Mouse (Mus musculus): Measurements from ENCODE around the gene Fam8a1. TPM values are rescaled to one million over a fixed set of nuclear protein-coding genes. Genes with fewer than 3 reads are reported as not detected.

The Fam8a1 gene
- total and polyA plus RNA-seq, 3 experiments = 6.9 to 9.9 (median 9.9) TPM

- H3K4me2 ChIP-seq (ENCODE audit: insufficient read depth, low read depth, poor library complexity, severe bottlenecking) = no peak overlapping the region
- in situ Hi-C loops (cut with MboI; ENCODE audit: low pct_ligation_motif_present, low pct_unique_long_range_greater_than_20kb, low sequenced_read_pairs) = no loop called here
- no peaks in the 10 kb centered on the region for H3K36me3 ChIP-seq (replicated peaks in 1 of 2; ENCODE audit: control insufficient read depth in 1 of 2, insufficient read depth in 1 of 2, low read length in 1 of 2)
- peaks cover 4% of the 10 kb centered on the region in 2 experiments; a peak in 2 of 4 replicates for H3K4me1 ChIP-seq (ENCODE audit: control insufficient read depth in 1 of 2, insufficient read depth in 2 of 2)
- no peak overlapping the region for H3K4me3 ChIP-seq (replicated peaks in 1 of 3; ENCODE audit: low read depth in 2 of 3, low read length in 2 of 3, poor library complexity in 1 of 3)
- H3K27ac ChIP-seq (ENCODE audit: insufficient read depth, low read depth) = no peak overlapping the region
- TF ChIP-seq IRF4 (IDR thresholded peaks at IDR 0.05; ENCODE audit: low read depth, low read length) = no peak
- no peaks in the 10 kb centered on the region for H3K27me3 ChIP-seq (replicated peaks)
- dilution Hi-C loops (cut with MboI; ENCODE audit: extremely low pct_ligation_motif_present, extremely low pct_unique_long_range_greater_than_20kb, low sequenced_read_pairs) = no loop called here
- no peak overlapping the region for H3K9ac ChIP-seq (ENCODE audit: insufficient read depth, low read depth)
- H3K79me2 ChIP-seq (replicated peaks; ENCODE audit: control insufficient read depth, extremely low read depth, insufficient read depth, poor library complexity, severe bottlenecking) = no peaks in the 10 kb centered on the region
- peaks cover 6% of the 10 kb centered on the region for H3K9me3 ChIP-seq (replicated peaks; ENCODE audit: low read length)
- no peak for DNase-seq (ENCODE audit: extremely low read depth)
These were observed 23.8 kb upstream of the Fam8a1 start for GRCm38 (mm10) chr13:46645476-46645875.

GRCm38 (mm10) chr13:46651853-46652252 lies 17.5 kb upstream of the Fam8a1 start:
- dilution Hi-C loops (cut with MboI; ENCODE audit: extremely low pct_ligation_motif_present, extremely low pct_unique_long_range_greater_than_20kb, low sequenced_read_pairs) (no loop called here), in situ Hi-C loops (cut with MboI; ENCODE audit: low pct_ligation_motif_present, low pct_unique_long_range_greater_than_20kb, low sequenced_read_pairs) (loop anchor here (25.0 kb wide), 1 partner anchor 1115 kb away; no protein-coding TSS in a partner anchor)
- Histone ChIP-seq H3K36me3 (replicated peaks in 1 of 2; ENCODE audit: control insufficient read depth in 1 of 2, insufficient read depth in 1 of 2, low read length in 1 of 2) (no peaks in the 10 kb centered on the region), H3K4me1 (ENCODE audit: control insufficient read depth in 1 of 2, insufficient read depth in 2 of 2) (no peaks in the 10 kb centered on the region), H3K27me3 (replicated peaks) (no peaks in the 10 kb centered on the region), H3K9ac (ENCODE audit: insufficient read depth, low read depth) (no peak overlapping the region), H3K4me2 (ENCODE audit: insufficient read depth, low read depth, poor library complexity, severe bottlenecking) (no peak overlapping the region), H3K9me3 (replicated peaks; ENCODE audit: low read length) (peaks cover 7% of the 10 kb centered on the region), H3K4me3 (replicated peaks in 1 of 3; ENCODE audit: low read depth in 2 of 3, low read length in 2 of 3, poor library complexity in 1 of 3) (no peak overlapping the region), H3K27ac (ENCODE audit: insufficient read depth, low read depth) (no peak overlapping the region), H3K79me2 (replicated peaks; ENCODE audit: control insufficient read depth, extremely low read depth, insufficient read depth, poor library complexity, severe bottlenecking) (no peaks in the 10 kb centered on the region)
- DNase-seq (ENCODE audit: extremely low read depth) = no peak
- no peak for TF ChIP-seq ZMIZ1 (IDR thresholded peaks at IDR 0.05; ENCODE audit: low read depth, low read length)
- no peak for TF ChIP-seq MAX (IDR thresholded peaks at IDR 0.05; ENCODE audit: low read length)
- TF ChIP-seq GABPA (IDR thresholded peaks at IDR 0.05; ENCODE audit: insufficient replicate concordance, low read depth, low read length) = no peak
- TF ChIP-seq JUND (conservative IDR thresholded peaks at IDR 0.05; ENCODE audit: low read depth, low read length) = no peak
- no peak for TF ChIP-seq ZKSCAN1 (IDR thresholded peaks at IDR 0.05; ENCODE audit: borderline replicate concordance, low read depth, low read length)
- TF ChIP-seq NRF1 (IDR thresholded peaks at IDR 0.05; ENCODE audit: low read depth, low read length) = no peak
- TF ChIP-seq CHD2 (IDR thresholded peaks at IDR 0.05; ENCODE audit: low read length) = no peak
- no peak for TF ChIP-seq MYC (IDR thresholded peaks at IDR 0.05; ENCODE audit: low read depth, low read length)
- no peak for TF ChIP-seq MAZ (IDR thresholded peaks at IDR 0.05; ENCODE audit: low read depth, low read length)
- TF ChIP-seq POLR2A (IDR thresholded peaks at IDR 0.05; ENCODE audit: low read depth, low read length) = no peak

- no peak overlapping the region for H3K27ac ChIP-seq (ENCODE audit: insufficient read depth, low read depth)
- in situ Hi-C loops (cut with MboI; ENCODE audit: low pct_ligation_motif_present, low pct_unique_long_range_greater_than_20kb, low sequenced_read_pairs) = loop anchor here (25.0 kb wide), 1 partner anchor 1115 kb away; no protein-coding TSS in a partner anchor
- H3K4me2 ChIP-seq (ENCODE audit: insufficient read depth, low read depth, poor library complexity, severe bottlenecking) = no peak overlapping the region
- no peaks in the 10 kb centered on the region for H3K79me2 ChIP-seq (replicated peaks; ENCODE audit: control insufficient read depth, extremely low read depth, insufficient read depth, poor library complexity, severe bottlenecking)
- no peaks in the 10 kb centered on the region for H3K4me1 ChIP-seq (ENCODE audit: control insufficient read depth in 1 of 2, insufficient read depth in 2 of 2)
- H3K9me3 ChIP-seq (replicated peaks; ENCODE audit: low read length) = peaks cover 7% of the 10 kb centered on the region
- no peak overlapping the region for H3K9ac ChIP-seq (ENCODE audit: insufficient read depth, low read depth)
- H3K4me3 ChIP-seq (replicated peaks in 1 of 3; ENCODE audit: low read depth in 2 of 3, low read length in 2 of 3, poor library complexity in 1 of 3) = no peak overlapping the region
- no peaks in the 10 kb centered on the region for H3K36me3 ChIP-seq (replicated peaks in 1 of 2; ENCODE audit: control insufficient read depth in 1 of 2, insufficient read depth in 1 of 2, low read length in 1 of 2)
- dilution Hi-C loops (cut with MboI; ENCODE audit: extremely low pct_ligation_motif_present, extremely low pct_unique_long_range_greater_than_20kb, low sequenced_read_pairs) = no loop called here
- TF ChIP-seq ZMIZ1 (IDR thresholded peaks at IDR 0.05; ENCODE audit: low read depth, low read length) (no peak), JUND (conservative IDR thresholded peaks at IDR 0.05; ENCODE audit: low read depth, low read length) (no peak), ELF1 (IDR thresholded peaks at IDR 0.05; ENCODE audit: low read depth, low read length) (no peak), BHLHE40 (IDR thresholded peaks at IDR 0.05; ENCODE audit: low read depth, low read length) (no peak), USF1 (IDR thresholded peaks at IDR 0.05; ENCODE audit: low read depth, low read length) (no peak), MXI1 (IDR thresholded peaks at IDR 0.05; ENCODE audit: low read depth, low read length) (no peak), GABPA (IDR thresholded peaks at IDR 0.05; ENCODE audit: insufficient replicate concordance, low read depth, low read length) (no peak), MEF2A (IDR thresholded peaks at IDR 0.05; ENCODE audit: borderline replicate concordance, low read depth, low read length) (no peak), CTCF (conservative IDR thresholded peaks at IDR 0.05 in 1 of 2, IDR thresholded peaks at IDR 0.05 in 1 of 2; ENCODE audit: low read depth in 2 of 2, low read length in 2 of 2) (no peak), ZNF384 (IDR thresholded peaks at IDR 0.05; ENCODE audit: low read depth, low read length) (no peak), MYC (IDR thresholded peaks at IDR 0.05; ENCODE audit: low read depth, low read length) (no peak), MAZ (IDR thresholded peaks at IDR 0.05; ENCODE audit: low read depth, low read length) (no peak), ZC3H11A (IDR thresholded peaks at IDR 0.05; ENCODE audit: low read depth, low read length) (no peak), ZKSCAN1 (IDR thresholded peaks at IDR 0.05; ENCODE audit: borderline replicate concordance, low read depth, low read length) (no peak), SMC3 (IDR thresholded peaks at IDR 0.05; ENCODE audit: low read depth, low read length) (no peak), JUN (IDR thresholded peaks at IDR 0.05; ENCODE audit: insufficient read depth, low read depth, low read length) (no peak)
- no peak for DNase-seq (ENCODE audit: extremely low read depth)
- no peaks in the 10 kb centered on the region for H3K27me3 ChIP-seq (replicated peaks)
These were observed 16.7 kb upstream of the Fam8a1 start for GRCm38 (mm10) chr13:46652671-46653070.

Measured in CH12.LX (cell line).